Mouse (Mus musculus) kidney, adult 18-20 months (tissue): ENCODE results near the gene Picalm.

Experiments used
- DNase-seq: peaks from one replicate; pipeline ENCODE4 v3.0.0; 2021

Picalm gene

DNA sequence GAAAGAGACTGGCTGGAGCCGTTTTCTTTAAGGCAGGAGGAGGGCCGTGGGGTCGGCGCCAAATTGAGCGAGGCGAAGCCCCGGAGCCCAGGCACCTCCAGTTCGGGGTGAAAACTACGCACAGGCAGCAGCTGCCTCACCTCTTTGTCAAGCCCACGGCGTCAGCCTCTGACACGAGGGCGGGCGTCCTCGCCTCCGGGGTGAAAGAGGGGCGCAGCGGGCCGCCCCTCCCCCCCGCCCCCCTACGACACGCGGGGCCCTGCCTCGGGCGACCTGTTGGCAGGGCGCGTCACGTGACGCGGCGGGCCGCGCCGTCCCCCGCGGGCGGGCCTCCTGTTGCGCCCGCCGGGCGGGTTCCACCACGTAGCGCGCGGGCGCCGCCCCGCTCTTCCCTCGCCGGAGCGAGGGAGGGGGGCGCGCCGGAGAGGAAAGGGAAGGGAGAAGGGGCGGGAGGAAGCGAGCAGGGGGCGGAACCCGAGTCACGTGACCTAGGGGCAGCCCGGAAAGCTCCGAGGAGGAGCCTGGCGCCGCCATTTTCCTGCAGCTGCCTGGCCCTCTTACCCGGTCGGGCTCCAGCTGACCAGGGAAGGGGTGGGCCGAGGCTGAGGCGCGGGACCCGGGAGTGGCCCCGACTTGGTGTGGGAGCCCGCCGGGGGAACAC, at the start of gene Picalm:
Gene Picalm (plus strand): TSS at position 482 of the 661 bp plus-strand sequence.
- DNase-seq, result peak; percentile 98

DNA sequence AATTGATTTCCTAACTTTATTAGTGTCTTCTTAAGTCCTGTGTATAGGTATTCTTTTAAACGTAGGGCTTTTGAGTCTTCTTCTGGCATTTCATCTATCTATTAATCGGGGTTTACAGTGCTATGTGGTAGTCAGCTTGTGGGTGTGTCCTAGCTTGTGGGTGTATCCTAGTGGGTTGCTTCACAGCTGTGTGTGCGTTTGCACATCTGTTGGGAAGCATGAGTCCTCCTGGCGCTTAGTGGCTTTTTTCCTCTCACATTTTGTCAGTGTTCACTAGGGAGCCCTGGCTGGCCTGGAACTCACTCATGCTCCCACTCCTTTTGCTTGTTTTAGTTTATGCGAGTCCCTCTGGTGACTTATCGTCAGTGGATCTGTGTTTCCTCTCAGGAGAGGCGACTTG, 46.2 kb upstream of the Picalm start:
- no peak for DNase-seq

DNA sequence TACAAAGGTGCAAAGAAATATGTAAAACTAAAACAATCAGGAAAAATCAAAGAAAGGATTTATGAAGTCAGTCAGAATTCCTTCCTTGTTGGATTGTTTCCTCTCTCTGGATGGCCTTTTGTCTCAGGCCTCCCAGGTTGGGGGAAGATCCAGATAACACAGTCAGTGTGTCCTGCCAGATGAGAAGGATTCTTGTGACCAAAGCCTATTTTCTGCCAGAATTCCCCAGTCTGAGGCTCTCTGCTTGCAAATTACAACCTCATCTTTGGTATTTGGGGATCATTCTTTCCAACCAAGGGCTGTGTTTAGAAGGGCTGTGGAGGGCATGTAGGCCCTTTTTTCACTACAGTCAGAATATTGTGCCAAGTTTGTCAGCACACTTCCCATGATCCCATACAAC, 45.5 kb upstream of the Picalm start:
- no peak for DNase-seq

DNA sequence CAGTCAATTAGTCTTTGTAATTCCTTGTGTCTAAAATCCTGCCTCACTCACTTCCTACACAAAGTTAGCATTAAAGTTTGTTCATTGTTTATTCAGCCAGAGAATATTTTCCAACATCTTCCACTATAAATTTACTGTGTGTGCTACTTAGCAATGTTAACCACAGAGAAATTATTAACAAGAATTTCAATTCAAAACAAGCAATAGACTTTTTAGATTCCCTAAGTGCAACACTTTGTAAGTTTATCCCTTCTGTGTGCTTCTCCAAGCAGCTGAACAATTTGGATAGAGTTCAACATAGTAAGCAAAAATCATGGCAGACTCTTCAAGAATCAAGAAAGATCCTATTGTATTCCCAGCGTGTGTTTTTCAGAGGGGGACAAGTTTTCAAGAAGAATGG, 44.3 kb upstream of the Picalm start:
- no peak for DNase-seq

DNA sequence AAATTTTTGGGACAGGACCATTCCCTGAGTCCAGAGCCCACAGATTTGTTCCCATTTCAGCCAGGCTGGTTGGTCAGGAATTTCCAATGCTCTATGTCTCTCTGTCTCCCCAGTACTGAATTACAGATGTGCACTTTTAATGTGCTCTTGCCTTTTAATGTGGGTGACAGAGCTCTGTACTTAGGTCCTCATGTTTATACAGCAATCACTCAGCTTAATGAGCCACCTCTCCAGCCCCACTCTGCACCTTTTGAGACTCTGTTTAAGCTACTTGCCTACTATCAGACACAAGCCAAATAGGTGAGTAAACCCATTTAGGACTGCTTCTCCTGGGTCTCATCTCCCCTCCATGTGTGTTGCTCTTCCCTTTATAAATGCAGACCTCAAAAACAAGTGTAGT, 43.2 kb upstream of the Picalm start:
- no peak for DNase-seq

DNA sequence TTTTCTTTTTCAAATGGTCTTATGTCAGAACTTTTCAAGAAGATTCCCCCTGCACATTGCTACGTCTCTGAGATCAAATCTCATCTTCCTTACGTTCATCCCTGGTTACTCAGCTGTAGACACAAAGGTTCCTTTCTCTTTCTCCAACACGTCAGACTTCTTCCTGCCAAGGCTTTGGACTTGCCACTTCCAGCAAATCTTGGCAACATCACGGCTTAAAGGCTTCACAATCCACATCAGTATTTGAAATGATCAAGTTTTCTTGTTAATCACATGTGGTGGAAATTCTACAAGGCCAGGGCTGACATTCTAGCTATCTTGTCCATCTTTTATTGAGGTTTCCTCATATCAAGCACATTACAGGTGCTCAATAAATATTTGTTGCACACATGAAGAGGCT, 39.0 kb upstream of the Picalm start:
- DNase-seq, result no peak

DNA sequence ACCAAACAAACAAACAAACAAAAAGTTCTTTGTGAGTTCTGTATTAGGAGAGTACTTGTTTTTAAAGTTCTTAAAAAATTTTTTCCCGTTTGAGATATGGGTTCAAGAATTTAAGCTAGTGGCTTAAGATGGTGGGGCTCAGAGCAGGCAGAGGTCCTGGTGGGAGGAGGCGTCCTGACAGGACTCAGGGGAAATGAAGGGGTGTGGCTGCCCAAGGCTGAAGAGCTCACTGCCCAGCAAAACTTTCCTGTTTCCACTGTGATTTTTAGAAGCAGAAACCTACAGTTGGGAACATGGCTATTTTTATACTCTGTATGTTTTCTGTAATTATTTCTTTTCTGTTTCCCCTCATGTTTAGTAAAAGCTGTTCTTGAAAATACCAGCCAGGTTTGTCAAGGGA, 38.3 kb upstream of the Picalm start:
- DNase-seq, result no peak

DNA sequence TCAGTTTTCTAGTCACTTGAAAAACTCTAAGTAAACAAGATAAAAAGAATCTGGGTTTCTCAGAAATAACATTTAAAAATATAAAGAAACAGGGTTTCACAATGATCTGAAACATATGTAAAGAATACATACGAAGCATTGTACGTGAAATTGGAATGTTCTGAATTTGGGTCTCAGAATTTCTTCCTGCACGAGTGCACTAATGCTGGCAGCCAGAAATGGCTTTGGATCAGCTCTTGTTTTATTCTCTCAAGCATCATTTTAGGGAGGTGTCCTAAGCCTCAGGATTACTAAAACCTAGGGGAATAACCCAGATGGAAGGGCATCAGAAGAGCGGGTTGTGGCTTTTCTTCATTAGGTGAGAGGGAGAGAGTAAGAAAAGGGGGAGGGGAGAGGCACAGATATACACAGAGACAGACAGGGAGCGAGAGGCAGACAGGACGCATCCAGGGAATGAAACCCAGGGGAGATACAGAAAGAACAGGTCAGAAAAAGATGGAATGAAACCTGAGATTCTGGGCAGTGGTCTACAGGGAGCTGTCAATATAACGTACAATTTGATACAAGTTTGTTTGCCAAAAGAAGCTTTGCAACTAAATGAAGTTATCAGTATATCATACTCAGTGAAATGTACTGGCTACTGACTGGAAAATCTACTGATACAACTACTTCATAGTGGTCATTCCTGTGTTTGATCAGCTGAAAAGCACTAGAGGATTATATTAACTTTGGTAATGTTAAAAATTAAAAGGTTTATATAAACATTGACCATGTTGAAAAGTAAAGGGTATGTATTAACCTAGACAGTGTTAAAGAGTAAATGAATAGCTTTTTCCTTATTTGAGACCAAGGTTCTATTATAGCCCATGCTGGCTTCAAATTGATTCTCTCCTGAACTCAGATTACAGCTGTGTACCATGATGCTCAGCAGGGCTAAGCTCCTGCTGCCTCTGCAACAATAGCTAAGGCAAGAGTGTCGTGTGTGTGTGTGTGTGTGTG, 37.3 kb upstream of the Picalm start:
- peak; percentile 31 for DNase-seq

DNA sequence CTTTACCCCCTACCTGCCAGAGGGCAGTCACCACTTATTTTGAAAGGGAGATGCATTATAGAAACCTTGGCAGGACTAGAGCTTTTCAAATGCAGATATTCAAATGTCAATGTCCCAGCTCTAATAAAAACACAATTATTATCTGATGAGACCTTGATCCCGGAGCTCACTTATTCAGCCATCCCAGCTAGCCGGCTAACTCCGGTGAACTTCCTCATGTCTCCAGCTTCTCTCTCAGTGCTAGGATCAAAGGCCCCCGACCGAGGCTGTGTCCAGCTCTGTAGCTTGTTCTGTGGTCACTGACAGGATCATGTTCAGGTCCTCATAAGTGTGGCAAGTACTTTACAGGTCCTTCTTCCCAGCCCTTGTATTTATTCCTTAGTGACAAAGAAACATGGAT, 34.9 kb upstream of the Picalm start:
- no peak for DNase-seq

DNA sequence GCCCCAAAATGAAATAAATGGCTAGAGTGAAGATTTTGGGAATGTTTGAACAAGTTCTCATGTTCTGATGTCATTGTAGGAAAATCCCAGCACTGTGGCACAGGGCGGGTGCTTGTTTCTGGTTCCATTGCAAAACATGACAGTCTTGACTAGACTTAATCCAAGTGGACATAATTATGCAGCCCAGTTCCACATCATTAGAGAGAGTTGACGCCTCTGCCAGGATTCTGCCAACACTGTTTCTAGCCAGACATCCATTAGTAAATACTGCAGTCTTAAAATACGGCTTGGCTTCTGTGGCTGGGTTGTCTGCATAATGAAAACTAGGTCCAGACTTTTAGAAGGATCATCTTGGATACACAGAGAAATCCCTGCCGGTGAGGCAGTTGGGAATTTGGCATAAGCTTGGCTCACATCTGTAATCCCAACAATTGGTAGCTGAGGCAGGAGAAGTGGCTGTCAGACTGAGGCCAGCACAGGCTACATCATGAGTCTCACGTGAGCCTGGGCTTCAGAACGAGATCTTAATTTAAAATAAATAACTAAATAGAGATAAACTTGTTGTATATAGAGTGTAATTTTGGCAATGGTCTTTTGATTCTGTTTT, 34.1 kb upstream of the Picalm start:
- peak; percentile 33 for DNase-seq

DNA sequence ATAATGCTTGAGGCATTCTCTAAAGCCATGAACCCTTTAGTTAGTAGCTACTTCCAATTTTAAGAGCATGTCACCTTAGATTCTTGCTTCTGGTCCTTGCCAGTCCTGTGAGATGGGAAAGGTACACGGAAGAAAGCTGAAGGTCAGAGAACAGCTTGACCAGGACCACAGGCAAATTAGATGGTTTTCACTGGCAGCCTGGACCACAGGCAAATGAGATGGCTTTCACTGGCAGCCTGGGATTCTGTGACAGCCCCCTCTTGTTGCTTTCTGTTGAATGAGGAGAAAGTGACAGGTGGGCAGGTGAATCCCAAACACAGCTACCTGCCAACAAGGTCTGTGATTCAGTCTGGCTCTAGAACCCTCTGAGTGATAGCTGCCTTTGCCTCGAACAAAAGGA, 33.4 kb upstream of the Picalm start:
- no peak for DNase-seq

DNA sequence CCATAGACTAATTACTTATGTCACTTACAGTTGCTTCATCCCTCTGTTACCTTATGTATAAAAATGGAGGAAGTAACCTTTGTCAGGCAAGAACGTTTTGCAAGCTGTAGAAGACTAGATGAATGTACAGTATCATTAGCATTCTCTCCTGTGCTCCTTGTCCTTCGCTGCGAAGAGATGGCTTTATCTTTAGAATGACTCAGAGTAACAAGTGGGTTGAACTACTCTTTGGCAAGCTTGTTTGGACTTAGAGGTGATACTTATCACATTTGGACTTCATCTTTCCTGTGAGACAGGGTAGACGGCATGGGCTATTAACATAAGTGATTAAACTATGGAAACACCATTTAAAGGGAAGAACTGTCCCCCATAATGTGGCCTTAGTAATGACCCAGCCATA, 31.8 kb upstream of the Picalm start:
- DNase-seq, result no peak

DNA sequence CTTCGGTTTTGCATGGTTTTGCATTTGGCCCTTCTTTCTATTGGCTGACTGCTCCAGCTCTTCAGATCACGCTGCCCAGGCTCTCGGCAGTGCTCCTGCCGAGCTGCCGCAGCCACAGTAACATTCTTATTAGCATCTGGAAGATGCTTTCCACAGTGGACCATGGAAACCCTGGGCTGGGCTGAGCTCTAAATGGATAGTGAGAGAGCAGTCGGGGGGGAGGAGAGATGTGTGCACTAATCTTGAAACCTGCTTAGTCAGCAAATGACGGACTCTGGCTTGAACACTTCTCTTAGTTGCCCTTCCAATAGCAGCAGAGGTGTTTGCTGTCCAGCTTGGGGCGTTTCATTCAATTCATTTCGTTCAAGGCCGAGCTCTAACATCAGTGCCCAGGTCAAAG, 30.8 kb upstream of the Picalm start:
- no peak for DNase-seq

DNA sequence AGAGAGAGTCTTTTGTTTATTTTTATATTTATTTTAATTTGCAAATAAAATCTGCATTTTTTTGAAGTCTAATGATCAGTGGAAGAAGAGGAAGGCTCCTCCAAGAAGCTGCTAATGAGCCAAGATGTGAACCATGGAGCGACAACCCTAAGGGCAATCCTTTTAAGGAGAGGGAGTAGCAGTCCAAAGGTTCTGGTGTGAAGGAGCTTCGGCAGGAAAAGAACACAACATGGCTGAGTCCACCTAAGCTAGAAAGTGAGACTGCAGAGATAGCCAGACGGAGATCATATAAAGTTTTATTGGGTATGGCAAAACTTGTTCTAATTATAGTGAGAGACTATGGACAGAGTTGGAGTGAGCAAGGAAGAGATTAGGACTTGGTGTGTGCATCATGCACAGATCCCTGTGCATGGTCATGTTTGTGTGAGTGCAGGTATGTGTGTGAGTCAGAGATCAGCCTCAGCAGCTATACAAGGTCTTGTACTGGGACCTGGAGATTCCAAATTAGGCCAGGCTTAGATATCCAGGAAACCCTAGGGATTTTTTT, 29.3 kb upstream of the Picalm start:
- no peak for DNase-seq

DNA sequence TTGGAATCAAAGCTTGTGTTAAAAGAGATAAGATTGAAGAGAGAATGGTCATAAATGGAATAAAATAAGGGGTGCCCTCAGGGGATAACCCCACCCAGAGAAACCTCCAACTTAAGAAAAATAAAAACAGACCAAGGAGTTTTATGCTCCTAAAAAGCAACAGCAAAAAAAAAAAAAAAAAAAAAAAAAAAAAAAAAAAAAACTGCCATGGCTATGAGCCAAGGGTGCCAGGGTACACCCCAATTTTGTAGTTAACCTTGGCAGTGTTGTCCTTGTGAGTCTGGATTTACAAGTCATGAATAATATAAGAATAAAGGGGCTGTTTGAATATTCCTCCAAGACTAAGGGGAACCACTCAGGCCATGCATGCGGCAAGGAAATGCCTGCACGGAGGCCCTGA, 13.9 kb upstream of the Picalm start:
- DNase-seq, result no peak

DNA sequence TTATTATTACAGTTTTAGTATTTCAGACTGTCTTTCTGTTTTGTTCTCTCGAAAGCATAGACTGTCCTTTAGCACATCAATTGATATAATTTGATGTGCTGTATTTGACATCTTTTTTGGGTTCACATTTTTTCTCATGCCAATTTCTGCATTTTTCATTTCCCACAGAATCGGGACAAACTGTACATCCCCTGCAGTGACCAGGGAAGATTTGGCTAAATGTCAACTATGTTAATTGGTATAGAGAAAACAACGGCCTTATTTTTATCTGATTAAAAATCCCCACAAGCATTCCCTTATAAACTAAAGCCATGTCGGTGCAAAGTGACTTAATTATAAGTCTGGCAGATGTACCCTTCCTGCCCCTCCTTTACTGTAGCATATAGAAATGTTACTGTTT, 9.9 kb upstream of the Picalm start:
- no peak for DNase-seq

DNA sequence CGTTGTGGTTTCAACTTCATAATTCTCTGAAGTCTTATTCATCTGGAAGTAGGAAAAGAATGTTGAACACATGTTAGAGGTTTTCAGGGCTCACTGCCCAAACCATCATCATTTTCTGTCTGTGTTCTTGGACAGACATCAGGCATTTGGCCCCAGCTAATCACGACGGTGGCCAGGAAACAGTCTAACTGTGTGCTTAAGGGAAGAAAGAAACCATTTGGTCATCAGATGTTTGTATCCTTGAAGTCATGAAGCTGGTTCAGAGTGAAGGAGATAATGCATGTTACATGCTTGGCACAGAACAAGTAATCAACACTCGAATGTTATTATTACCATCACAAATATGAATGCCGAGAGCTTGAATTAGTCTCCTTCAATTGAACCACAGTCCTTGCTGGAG, 5.0 kb upstream of the Picalm start:
- DNase-seq, result no peak

DNA sequence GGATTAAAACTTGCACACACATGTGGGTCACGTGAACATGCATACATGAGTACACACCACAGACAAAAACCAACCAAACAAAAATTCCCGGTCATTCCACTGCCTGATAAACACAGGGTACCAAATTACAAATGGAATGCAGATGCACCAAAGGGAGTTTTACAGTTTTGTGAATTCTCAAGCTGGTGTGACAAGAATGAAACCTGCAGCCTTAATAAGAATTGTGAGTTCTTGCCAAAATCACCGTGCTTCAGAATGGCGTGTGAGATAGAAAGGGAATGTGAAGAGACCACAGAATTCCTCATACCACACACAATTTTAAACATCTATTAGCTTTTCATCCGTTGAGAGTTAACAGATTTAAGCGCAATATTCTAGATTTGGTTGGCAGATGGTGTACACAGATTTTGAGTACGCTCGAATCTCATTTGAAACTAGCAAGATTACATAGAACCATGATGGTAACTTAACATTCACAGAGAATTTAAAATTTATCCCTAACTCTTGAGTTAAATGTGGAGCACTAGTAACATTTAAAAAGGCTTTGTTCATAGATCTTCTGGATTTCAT, 1.3 kb upstream of the Picalm start:
- no peak for DNase-seq

DNA sequence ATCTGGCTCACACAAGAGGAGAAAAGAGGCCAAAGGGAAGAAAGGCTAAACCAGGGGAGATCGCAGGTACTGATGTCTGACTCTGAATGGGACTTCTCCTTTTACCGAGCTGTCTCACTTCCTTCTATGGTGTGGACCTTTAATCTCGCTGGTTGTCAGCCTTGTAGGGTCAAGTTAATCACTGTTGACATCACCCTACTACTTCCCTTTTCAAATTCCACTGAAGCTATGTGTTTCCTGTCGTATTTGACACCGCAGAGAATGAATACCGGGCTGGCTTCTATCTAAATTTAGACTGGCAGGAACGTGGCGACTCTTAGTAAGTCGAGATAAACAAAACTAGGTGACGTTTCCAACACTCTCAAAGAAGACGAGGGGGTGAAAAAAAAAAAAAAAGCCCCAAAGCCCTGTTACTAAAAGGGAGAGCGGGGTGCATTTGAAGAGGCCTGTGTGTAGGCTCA, 712 bp upstream of the Picalm start:
- DNase-seq, result peak; percentile 61

DNA sequence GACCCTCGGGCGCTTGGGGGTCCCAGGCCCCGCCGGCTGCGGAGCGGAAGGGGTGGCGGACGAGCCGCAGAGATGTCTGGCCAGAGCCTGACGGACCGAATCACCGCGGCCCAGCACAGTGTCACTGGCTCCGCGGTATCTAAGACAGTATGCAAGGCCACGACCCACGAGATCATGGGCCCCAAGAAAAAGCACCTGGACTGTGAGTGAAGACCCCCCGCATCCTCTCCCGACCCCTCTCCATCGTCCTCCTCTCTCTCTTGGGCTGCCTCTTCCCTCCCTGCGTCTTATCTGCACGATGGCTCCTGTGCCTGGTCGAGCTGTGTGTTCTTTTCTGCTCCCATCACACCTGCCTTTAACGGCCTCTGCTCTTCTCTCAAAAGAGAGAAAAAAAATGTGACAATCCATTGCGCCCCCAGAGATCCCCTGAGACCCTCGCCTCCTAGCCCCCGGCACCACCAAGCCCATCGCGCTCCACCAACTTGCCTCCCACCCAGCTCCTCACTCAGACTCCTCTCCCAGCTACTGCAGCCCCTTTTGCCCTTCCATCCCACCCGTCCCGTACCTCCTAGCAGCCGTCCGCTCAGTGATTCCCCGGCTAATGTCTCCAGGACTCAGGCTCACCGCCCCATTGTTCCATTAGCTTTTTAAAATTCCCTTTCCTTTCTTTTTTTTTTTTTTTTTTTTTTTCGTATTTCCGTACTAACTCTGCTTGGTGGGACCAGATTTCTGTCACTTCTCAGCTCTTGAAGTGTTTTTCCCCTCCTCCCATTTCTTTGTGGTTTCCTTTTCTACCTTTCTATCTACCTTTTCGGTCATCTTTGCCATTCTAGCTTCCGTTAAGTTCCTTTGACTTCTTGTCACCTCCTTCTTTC, 725 bp downstream of the Picalm start:
- no peak for DNase-seq

DNA sequence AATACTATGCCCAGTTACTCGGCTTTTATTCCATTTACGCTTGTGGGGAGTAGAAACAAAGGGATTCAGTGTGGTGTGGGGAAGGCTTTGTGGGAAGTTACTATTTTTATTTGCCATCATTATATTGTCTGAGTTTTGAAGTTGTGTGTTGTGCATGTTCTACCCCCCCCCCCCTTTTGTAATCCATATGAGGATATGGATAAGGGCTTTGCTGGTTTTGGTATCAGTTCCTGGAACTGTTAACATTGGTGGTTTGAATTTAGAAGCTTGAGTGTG, 1.3 kb downstream of the Picalm start:
- DNase-seq, result no peak

DNA sequence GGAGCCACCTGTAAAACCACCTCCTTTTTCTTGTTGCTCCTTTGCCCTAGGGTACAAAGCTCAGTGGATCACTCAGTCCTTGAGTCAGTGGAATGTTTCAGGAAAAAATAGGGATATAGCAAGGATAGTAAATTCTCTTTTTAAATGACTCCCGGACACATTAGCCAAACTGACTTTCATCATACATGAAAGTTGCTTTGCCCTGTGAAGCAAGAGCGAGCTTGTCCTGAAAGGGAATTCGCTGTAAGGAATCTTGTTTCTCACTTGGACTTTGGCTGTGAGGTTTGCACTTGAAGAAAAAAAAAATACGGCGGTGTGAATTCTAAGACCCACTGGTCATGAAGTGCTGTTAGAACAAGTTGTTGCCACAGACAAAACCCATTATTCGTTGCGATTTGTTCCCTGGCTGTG, 1.8 kb downstream of the Picalm start:
- peak; percentile 56 for DNase-seq
